9 mouse cellular contexts compared by ENCODE assay signal in genomic region chr2:129595661-129596209, GRCm38 (mm10). TPM values are rescaled to one million over a fixed set of nuclear protein-coding genes. Genes with fewer than 3 reads are reported as not detected.
DNase-seq lines count a peak whose midpoint lies in the region; ATAC-seq and TF ChIP-seq lines count a peak whose summit lies in the region.
"Had no signal": no experiment of that assay in that cellular context is flagged by ENCODE, and none has a peak within 500 bp of the region (broad histone marks: within the 10 kb centered on the region; RNA-seq: fewer than 3 reads in every experiment).

No protein-coding gene starts in this region.

- H3K9ac ChIP-seq in forebrain, postnatal 0 days, result no peak overlapping the region
- H3K9ac ChIP-seq in forebrain, embryonic 16.5 days (replicated peaks; ENCODE audit: low read depth, low read length), result no peak overlapping the region

- no peak for ATAC-seq in forebrain, postnatal 0 days
- no peak for ATAC-seq in forebrain, embryonic 16.5 days
- peak; percentile 57 for ATAC-seq in neutrophil, adult 5-6 weeks (ENCODE audit: extremely low read depth, insufficient number of reproducible peaks, low FRiP score, poor library complexity, severe bottlenecking)
- no peak for ATAC-seq in megakaryocyte-erythroid progenitor cell, adult 5-6 weeks (replicated peaks; ENCODE audit: low FRiP score, low TSS enrichment, poor library complexity, severe bottlenecking)

- no peak overlapping the region for H3K4me3 ChIP-seq in forebrain, postnatal 0 days (ENCODE audit: low read depth, low read length)
- H3K4me3 ChIP-seq in forebrain, embryonic 16.5 days (replicated peaks; ENCODE audit: low read length), result no peak overlapping the region

- DNase-seq in forebrain, postnatal 0 days, result no peak
- peak; percentile 37 to 38 for DNase-seq in lung, adult 18-20 months
- no peak for DNase-seq in lung, postnatal 14 days
- DNase-seq in kidney, postnatal 10 days, result peak; percentile 66
- DNase-seq in adrenal gland, postnatal 36 days, result no peak

- no peak overlapping the region for H3K27ac ChIP-seq in forebrain, postnatal 0 days (ENCODE audit: low read depth, low read length)
- H3K27ac ChIP-seq in forebrain, embryonic 16.5 days (ENCODE audit: low read length), result no peak overlapping the region

- no peaks in the 10 kb centered on the region for H3K9me3 ChIP-seq in forebrain, postnatal 0 days (ENCODE audit: low read length)
- no peaks in the 10 kb centered on the region for H3K9me3 ChIP-seq in forebrain, embryonic 16.5 days (ENCODE audit: control insufficient read depth, low read length)

- no peaks in the 10 kb centered on the region for H3K27me3 ChIP-seq in forebrain, postnatal 0 days (ENCODE audit: insufficient read depth, low read length)
- no peaks in the 10 kb centered on the region for H3K27me3 ChIP-seq in forebrain, embryonic 16.5 days (replicated peaks; ENCODE audit: control insufficient read depth, insufficient read depth, low read length)

- no peak for TF ChIP-seq CTCF in forebrain, postnatal 0 days (IDR thresholded peaks at IDR 0.05; ENCODE audit: low read depth)

- H3K4me1 ChIP-seq in forebrain, postnatal 0 days (ENCODE audit: insufficient read depth), result peaks cover 14% of the 10 kb centered on the region; the same call in 1 of the 2 replicates
- peaks cover 28% of the 10 kb centered on the region for H3K4me1 ChIP-seq in forebrain, embryonic 16.5 days (replicated peaks; ENCODE audit: control insufficient read depth, insufficient read depth, low read length)

- H3K36me3 ChIP-seq in forebrain, postnatal 0 days (ENCODE audit: insufficient read depth), result no peaks in the 10 kb centered on the region
- H3K36me3 ChIP-seq in forebrain, embryonic 16.5 days (ENCODE audit: control insufficient read depth, insufficient read depth), result no peaks in the 10 kb centered on the region

- H3K4me2 ChIP-seq in forebrain, postnatal 0 days (ENCODE audit: low read depth), result peak overlapping the region; percentile 96
- H3K4me2 ChIP-seq in forebrain, embryonic 16.5 days (ENCODE audit: low read length), result no peak overlapping the region

- 56% methylated on average over 7 of the region's 7 CpGs for WGBS in forebrain, postnatal 0 days
- WGBS in forebrain, embryonic 16.5 days, result 69% methylated on average over 7 of the region's 7 CpGs

RNA-seq across cellular contexts. Expression of gene Sirpa, which starts 3.1 kb away (rescaled TPM):
- 94.1 and 118 TPM in 2 replicates for total RNA-seq in forebrain, postnatal 0 days (2014; rRNA removed)
- 41.4 and 61.8 TPM in 2 replicates for polyA plus RNA-seq in forebrain, postnatal 0 days (2015; fragmentation: Nextera tagmentation; extraction: Ambion mirVana)
- polyA plus RNA-seq in forebrain, embryonic 16.5 days (2015; fragmentation: Nextera tagmentation; extraction: Ambion mirVana), result 30.2 and 34.8 TPM in 2 replicates
- total RNA-seq in neutrophil, adult 5-6 weeks (2017), result 359 and 376 TPM in 2 replicates
- total RNA-seq in megakaryocyte-erythroid progenitor cell, adult 5-6 weeks (2014; fragmentation: Nextera tagmentation), result 5.1 and 8.0 TPM in 2 replicates
- total RNA-seq in megakaryocyte-erythroid progenitor cell, adult 5-6 weeks (2017), result 0.52 and 2.7 TPM in 2 replicates
- total RNA-seq in adrenal gland, postnatal 36 days (2021), result 10 to 100 TPM; 37.5 to 66.5 TPM

RNA-seq across cellular contexts. Expression of gene F830045P16Rik, which starts 59.3 kb away (rescaled TPM):
- total RNA-seq in forebrain, postnatal 0 days (2014; rRNA removed), result not detected in 2 replicates
- not detected in 2 replicates for polyA plus RNA-seq in forebrain, postnatal 0 days (2015; fragmentation: Nextera tagmentation; extraction: Ambion mirVana)
- not detected in 2 replicates for polyA plus RNA-seq in forebrain, embryonic 16.5 days (2015; fragmentation: Nextera tagmentation; extraction: Ambion mirVana)
- 0.35 TPM in 1 of 2 replicates, not detected in the other for total RNA-seq in neutrophil, adult 5-6 weeks (2017)
- not detected in 2 replicates for total RNA-seq in megakaryocyte-erythroid progenitor cell, adult 5-6 weeks (2014; fragmentation: Nextera tagmentation)
- 0.52 and 0.65 TPM in 2 replicates for total RNA-seq in megakaryocyte-erythroid progenitor cell, adult 5-6 weeks (2017)
- total RNA-seq in adrenal gland, postnatal 36 days (2021), result not detected
- total RNA-seq: ES-E14 had no signal

Comparison
In these comparisons a context has a peak if more than half of its experiments do, and no peak if none do; other contexts are left out.
1. DNase-seq: peak in lung, adult 18-20 months (2 of 2) and kidney, postnatal 10 days (single experiment); none in forebrain, postnatal 0 days (single experiment), lung, postnatal 14 days (single experiment) and adrenal gland, postnatal 36 days (0 of 2).
2. RNA of gene Sirpa, which starts 3.1 kb away (total RNA-seq): 359 to 376 TPM in neutrophil, adult 5-6 weeks, 94.1 to 118 TPM in forebrain, postnatal 0 days and 37.5 to 66.5 TPM in adrenal gland, postnatal 36 days; 0.52 to 8.0 TPM in megakaryocyte-erythroid progenitor cell, adult 5-6 weeks; every median in the first group is over 4 times any median in the second.